8 mouse cellular contexts compared by ENCODE assay signal in the genomic region with DNA sequence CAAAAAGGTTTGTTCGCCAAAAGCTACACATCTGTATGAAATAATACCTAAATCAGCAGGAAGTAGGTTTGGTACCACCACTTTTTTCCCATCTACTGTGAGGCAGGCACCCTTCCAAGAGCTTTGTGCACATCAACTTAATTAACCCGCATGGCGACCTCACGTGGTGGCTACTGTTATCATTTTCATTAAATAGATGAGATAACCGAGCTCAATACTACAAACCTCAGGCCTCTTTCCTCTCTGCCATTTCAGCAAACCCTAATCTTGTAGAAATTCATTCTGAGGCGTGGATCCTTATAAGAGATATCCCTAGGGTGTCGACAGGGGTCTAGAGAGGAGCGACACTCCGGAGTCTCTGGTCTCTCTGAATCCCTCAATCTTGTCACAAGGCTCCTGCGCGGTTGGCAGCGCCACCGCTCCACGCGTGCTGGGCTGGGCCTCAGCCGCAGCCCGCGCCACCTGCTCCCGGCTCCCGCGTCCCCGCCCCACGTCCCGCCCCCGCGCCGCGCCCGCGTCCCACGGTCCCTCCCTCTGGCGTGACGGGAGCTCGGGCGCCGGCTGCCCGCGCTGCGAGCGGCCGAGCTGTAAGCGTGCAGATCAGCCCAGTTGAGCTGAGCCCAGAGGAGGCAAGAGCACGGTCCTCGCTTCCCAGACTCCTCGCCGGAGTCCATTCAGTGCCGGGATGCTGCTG. TPM values are rescaled to one million over a fixed set of nuclear protein-coding genes. Genes with fewer than 3 reads are reported as not detected.
DNase-seq lines count a peak whose midpoint lies in the region; ATAC-seq lines count a peak whose summit lies in the region.

A gene (plus strand): TSS at position 533 of the 694 bp plus-strand sequence.

- ATAC-seq in intestine, embryonic 14.5 days (replicated peaks; ENCODE audit: low FRiP score, low TSS enrichment, low read depth), result peak; percentile 90

- no peak within 1 kb of the TSS for H3K27ac ChIP-seq in intestine, embryonic 14.5 days (ENCODE audit: low read depth)

- H3K4me1 ChIP-seq in intestine, embryonic 14.5 days (replicated peaks; ENCODE audit: control insufficient read depth, insufficient read depth, low read length), result no peaks in the 10 kb centered on the region

- DNase-seq in adrenal gland, adult 2 months, result peak; percentile 85
- DNase-seq in cerebellum, adult 9-10 months, result peak; percentile 89
- peak; percentile 32 to 78 for DNase-seq in frontal cortex, adult 2 months (ENCODE audit: extremely low spot score in 1 of 2, low spot score in 1 of 2)
- peak; percentile 79 for DNase-seq in intestine, embryonic 14.5 days (ENCODE audit: low spot score)
- DNase-seq in left cerebral cortex, adult 9 months (ENCODE audit: low spot score in 2 of 2), result peak; percentile 61 to 74
- DNase-seq in lung, postnatal 4 days, result peak; percentile 43 to 60
- peak; percentile 74 to 77 for DNase-seq in right cerebral cortex, adult 2 months (ENCODE audit: low spot score in 2 of 2)
- DNase-seq in adipocyte (ENCODE audit: low spot score), result no peak

- H3K4me3 ChIP-seq in intestine, embryonic 14.5 days (ENCODE audit: low read depth, low read length), result peak within 1 kb of the TSS; percentile 61

- no peaks in the 10 kb centered on the region for H3K9me3 ChIP-seq in intestine, embryonic 14.5 days (ENCODE audit: control insufficient read depth, low read length)

- WGBS in intestine, embryonic 14.5 days, result 1% methylated on average over 47 of the region's 47 CpGs

- H3K27me3 ChIP-seq in intestine, embryonic 14.5 days (replicated peaks; ENCODE audit: control insufficient read depth, insufficient read depth, low read length), result peaks cover 12% of the 10 kb centered on the region; the same call in 1 of the 2 replicates

- no peaks in the 10 kb centered on the region for H3K36me3 ChIP-seq in intestine, embryonic 14.5 days (ENCODE audit: control insufficient read depth, insufficient read depth, low read length)

- H3K9ac ChIP-seq in intestine, embryonic 14.5 days (ENCODE audit: low read length), result peak within 1 kb of the TSS; percentile 59

- peak within 1 kb of the TSS; percentile 74 for H3K4me2 ChIP-seq in intestine, embryonic 14.5 days (ENCODE audit: low read length)

RNA-seq across cellular contexts. Expression of the gene that starts here (rescaled TPM):
- total RNA-seq in adrenal gland, adult 2 months (2021), result 10 to 100 TPM; 10.6 to 12.6 TPM
- polyA plus RNA-seq in adrenal gland, adult 2 months (2012; rRNA removed), result 1.5 and 2.1 TPM in 2 replicates
- 15.2 and 15.6 TPM in 2 replicates for polyA plus RNA-seq in frontal cortex, adult 2 months (2012; rRNA removed)
- polyA plus RNA-seq in intestine, embryonic 14.5 days (2014; fragmentation: Nextera tagmentation; extraction: Ambion mirVana), result 4.2 and 4.7 TPM in 2 replicates
